Mouse (Mus musculus) lung, postnatal 36 days (tissue): Measurements from ENCODE around the gene Musk.

Experiments
- DNase-seq: peaks from one replicate; pipeline ENCODE4 v3.0.0; 2022; ENCODE audit warnings: mixed read lengths

Gene Musk

DNA sequence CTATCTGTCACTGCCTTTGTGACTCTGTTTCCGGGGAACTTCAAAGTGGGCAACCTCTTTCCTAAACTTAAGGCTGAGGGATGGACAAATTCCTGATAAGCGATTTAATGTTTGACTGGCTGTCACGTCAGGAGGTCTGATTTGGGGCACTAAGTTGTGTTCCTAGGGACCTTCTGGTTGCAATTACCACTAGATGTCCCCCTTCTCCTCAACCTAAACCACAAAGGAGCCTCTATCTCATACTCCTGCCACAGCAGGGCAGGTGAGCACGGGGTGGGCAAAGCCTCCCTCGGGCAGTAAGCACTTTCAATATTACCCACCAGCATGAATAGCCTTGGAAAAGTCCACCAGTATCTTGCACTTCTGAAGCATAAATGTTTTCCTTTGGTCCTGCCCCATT lies 133.5 kb downstream of the Musk start:
- DNase-seq, result no peak

DNA sequence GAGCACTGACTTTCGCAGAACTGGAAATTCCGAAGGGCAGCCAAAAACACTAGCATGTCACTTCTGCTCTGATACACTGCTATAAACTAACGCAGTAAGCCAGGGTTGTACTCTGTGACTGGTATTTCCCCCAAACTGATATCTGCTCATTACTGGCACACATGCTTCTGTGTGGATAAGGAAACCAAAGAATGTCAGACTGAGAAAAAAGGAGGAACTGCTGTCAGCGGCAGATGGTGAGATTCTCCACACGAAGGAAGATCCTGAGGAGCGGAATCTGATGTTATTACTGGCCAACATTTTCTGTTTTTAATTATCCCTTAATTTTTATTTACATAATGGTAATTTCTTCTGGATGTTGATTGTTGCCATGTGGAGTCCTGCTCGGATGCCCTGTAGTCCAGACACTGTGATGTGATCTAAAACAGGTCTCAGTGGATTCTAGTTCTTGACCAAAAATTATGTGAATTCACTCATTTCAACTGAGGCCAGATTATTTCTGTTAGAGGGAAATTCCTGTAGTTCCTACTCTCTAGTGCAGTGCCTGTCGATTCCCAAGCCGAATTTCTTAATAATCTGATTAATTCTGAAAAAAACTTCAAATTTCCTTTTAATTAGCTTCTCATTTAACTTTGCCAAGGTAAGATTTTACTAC lies 137.6 kb downstream of the Musk start:
- DNase-seq, result no peak
